Mouse (Mus musculus): ENCODE measurements around the gene Tmem8b. TPM values are rescaled to one million over a fixed set of nuclear protein-coding genes. Genes with fewer than 3 reads are reported as not detected.
A peak's percentile ranks its signal among the peaks of the same experiment; 100 is the strongest.

The Tmem8b gene
- polyA plus RNA-seq, 1 experiment from 2014 or later, result 13.7 TPM

DNA sequence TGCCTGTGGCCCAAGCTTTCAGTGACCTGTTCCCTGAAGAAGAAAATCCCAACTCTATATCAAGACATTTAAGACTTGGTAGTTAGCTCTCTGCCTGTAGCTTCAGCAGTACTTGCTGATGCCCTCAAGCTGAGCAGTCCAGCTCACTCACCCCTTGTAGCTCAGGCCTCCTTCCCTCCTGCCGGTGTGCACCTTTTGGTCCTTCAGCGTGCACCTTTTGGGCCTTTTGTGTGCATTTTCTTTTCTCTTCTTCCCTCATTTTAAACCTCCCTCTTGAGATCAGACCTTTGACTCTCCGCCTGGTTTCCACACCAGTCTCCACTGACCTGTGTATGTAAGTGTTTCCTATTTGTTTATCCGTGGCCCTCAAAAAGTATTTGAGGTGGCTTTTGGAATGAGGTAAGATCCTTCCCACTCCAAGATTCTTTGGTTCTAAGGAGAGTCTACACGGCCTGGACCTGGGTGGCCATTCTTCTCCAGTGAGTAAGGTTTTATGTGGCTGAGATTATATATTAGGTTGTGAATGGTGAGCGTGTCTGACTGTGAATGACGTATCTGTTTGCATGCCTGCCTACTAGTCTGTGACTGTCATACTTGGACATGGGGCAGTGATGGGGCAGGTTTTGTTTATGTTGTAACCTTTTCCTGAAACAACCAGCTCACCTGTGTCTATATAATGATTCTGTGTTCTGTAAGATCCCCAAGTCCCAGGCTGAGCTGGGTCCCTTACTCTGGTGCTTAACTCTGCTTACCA, 34.0 kb upstream of the Tmem8b start:
- Histone ChIP-seq H3K27me3 (peaks cover 5% of the 10 kb centered on the region; the same call in 1 of the 2 replicates), H3K9me3 (replicated peaks) (no peaks in the 10 kb centered on the region), H3K4me3 (no peak overlapping the region), H3K4me1 (peaks cover 43% of the 10 kb centered on the region), H3K4me2 (replicated peaks) (0 out of 2 replicates have a peak overlapping the region, but pooled peaks have one; percentile 8), H3K27ac (no peak overlapping the region), H3K9ac (no peak overlapping the region), H3K36me3 (no peaks in the 10 kb centered on the region)
- no peak for ATAC-seq (ENCODE audit: low FRiP score)
- WGBS, result 83% methylated on average over 7 of the region's 7 CpGs

GRCm38 (mm10) chr4:43636751-43637150, 32.0 kb upstream of the Tmem8b start:
- WGBS, result 79% methylated on average over 6 of the region's 6 CpGs
- H3K4me1 ChIP-seq, result peaks cover 28% of the 10 kb centered on the region
- no peak overlapping the region for H3K4me3 ChIP-seq
- H3K27ac ChIP-seq, result no peak overlapping the region
- ATAC-seq (ENCODE audit: low FRiP score), result no peak
- no peak overlapping the region for H3K9ac ChIP-seq
- H3K36me3 ChIP-seq, result no peaks in the 10 kb centered on the region
- H3K4me2 ChIP-seq (replicated peaks), result no peak overlapping the region
- H3K27me3 ChIP-seq, result peaks cover 5% of the 10 kb centered on the region; the same call in 1 of the 2 replicates
- no peaks in the 10 kb centered on the region for H3K9me3 ChIP-seq (replicated peaks)

- H3K9me3 ChIP-seq (replicated peaks), result no peaks in the 10 kb centered on the region
- H3K27ac ChIP-seq, result no peak overlapping the region
- H3K27me3 ChIP-seq, result no peaks in the 10 kb centered on the region
- H3K9ac ChIP-seq, result no peak overlapping the region
- no peak for ATAC-seq (ENCODE audit: low FRiP score)
- H3K36me3 ChIP-seq, result peaks cover 10% of the 10 kb centered on the region
- H3K4me2 ChIP-seq (replicated peaks), result no peak overlapping the region
- H3K4me3 ChIP-seq, result no peak overlapping the region
- H3K4me1 ChIP-seq, result peaks cover 6% of the 10 kb centered on the region; the same call in 1 of the 2 replicates
- 76% methylated on average over 9 of the region's 9 CpGs for WGBS
Observed at GRCm38 (mm10) chr4:43640076-43640475, 28.7 kb upstream of the Tmem8b start.

GRCm38 (mm10) chr4:43640491-43640890, 28.3 kb upstream of the Tmem8b start:
- Histone ChIP-seq H3K27ac (no peak overlapping the region), H3K4me3 (no peak overlapping the region), H3K9me3 (replicated peaks) (no peaks in the 10 kb centered on the region), H3K4me2 (replicated peaks) (no peak overlapping the region), H3K9ac (no peak overlapping the region), H3K4me1 (peaks cover 6% of the 10 kb centered on the region; the same call in 1 of the 2 replicates), H3K36me3 (peaks cover 15% of the 10 kb centered on the region), H3K27me3 (no peaks in the 10 kb centered on the region)
- no peak for ATAC-seq (ENCODE audit: low FRiP score)
- WGBS, result 77% methylated on average over 6 of the region's 6 CpGs

- no peak overlapping the region for H3K27ac ChIP-seq
- H3K27me3 ChIP-seq, result no peaks in the 10 kb centered on the region
- WGBS, result 94% methylated on average over 3 of the region's 3 CpGs
- H3K9me3 ChIP-seq (replicated peaks), result peaks cover 7% of the 10 kb centered on the region
- H3K36me3 ChIP-seq, result peaks cover 41% of the 10 kb centered on the region
- no peak overlapping the region for H3K4me2 ChIP-seq (replicated peaks)
- no peak overlapping the region for H3K9ac ChIP-seq
- peaks cover 10% of the 10 kb centered on the region; the same call in 1 of the 2 replicates for H3K4me1 ChIP-seq
- no peak for ATAC-seq (ENCODE audit: low FRiP score)
- no peak overlapping the region for H3K4me3 ChIP-seq
Observed at GRCm38 (mm10) chr4:43649783-43650182, 19.0 kb upstream of the Tmem8b start.

GRCm38 (mm10) chr4:43652726-43653125, 16.0 kb upstream of the Tmem8b start:
- no peaks in the 10 kb centered on the region for H3K27me3 ChIP-seq
- no peak for ATAC-seq (ENCODE audit: low FRiP score)
- peak overlapping the region; percentile 35 for H3K9ac ChIP-seq
- H3K9me3 ChIP-seq (replicated peaks), result peaks cover 7% of the 10 kb centered on the region
- 91% methylated on average over 4 of the region's 4 CpGs for WGBS
- peak overlapping the region; percentile 49 for H3K4me2 ChIP-seq (replicated peaks)
- H3K27ac ChIP-seq, result no peak overlapping the region
- peaks cover 22% of the 10 kb centered on the region for H3K4me1 ChIP-seq
- peaks cover 28% of the 10 kb centered on the region for H3K36me3 ChIP-seq
- H3K4me3 ChIP-seq, result peak overlapping the region; percentile 27

GRCm38 (mm10) chr4:43653161-43654015, 15.4 kb upstream of the Tmem8b start, which contains the start of gene Spag8:
Gene Spag8 (minus strand): TSS chr4:43653594.
- H3K4me1 ChIP-seq, result peaks cover 22% of the 10 kb centered on the region
- no peaks in the 10 kb centered on the region for H3K27me3 ChIP-seq
- H3K9me3 ChIP-seq (replicated peaks), result peaks cover 7% of the 10 kb centered on the region
- peak within 1 kb of the TSS; percentile 49 for H3K4me2 ChIP-seq (replicated peaks)
- ATAC-seq (ENCODE audit: low FRiP score), result no peak
- H3K9ac ChIP-seq, result peak within 1 kb of the TSS; percentile 35
- H3K27ac ChIP-seq, result no peak within 1 kb of the TSS
- H3K36me3 ChIP-seq, result peaks cover 26% of the 10 kb centered on the region
- WGBS, result 13% methylated on average over 24 of the region's 24 CpGs
- H3K4me3 ChIP-seq, result peak within 1 kb of the TSS; percentile 27

DNA sequence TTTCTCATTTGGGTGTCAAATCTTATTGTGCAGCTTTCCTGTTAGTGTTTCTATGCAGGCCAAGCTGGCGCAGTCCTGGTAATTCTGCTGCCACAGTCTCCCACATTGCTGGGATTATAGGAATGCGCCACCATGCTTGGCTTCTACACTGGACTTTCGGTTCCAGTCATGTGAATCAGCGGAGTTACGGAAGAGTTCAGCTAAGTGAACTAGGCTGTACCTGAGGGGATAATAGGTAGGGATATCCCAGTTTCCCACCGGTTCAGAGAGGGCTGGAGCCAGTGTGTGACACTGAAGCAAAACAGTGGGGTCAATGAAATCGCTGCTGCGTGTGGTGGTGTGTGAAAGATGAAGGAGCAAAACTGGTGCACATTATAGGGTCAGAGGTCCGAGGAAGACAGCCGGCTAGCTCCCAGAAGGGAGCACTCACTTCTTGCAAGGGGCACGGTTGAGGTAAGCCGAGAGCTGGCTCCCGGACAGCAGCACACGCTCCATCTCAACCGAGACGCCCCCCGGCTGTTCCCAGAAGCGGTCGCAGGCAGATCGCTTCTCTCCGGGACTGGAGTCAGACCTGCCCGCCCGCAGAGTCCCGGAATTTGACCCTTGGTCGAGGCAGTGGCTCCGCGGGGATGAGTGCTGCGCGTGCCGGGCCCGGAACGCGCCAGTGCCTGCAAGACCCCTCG, 13.0 kb upstream of the Tmem8b start:
- Histone ChIP-seq H3K36me3 (peaks cover 11% of the 10 kb centered on the region), H3K9me3 (replicated peaks) (no peaks in the 10 kb centered on the region), H3K4me3 (peak overlapping the region; percentile 77), H3K4me1 (peaks cover 22% of the 10 kb centered on the region), H3K27ac (peak overlapping the region; percentile 94), H3K9ac (peak overlapping the region; percentile 89), H3K4me2 (replicated peaks) (peak overlapping the region; percentile 62), H3K27me3 (no peaks in the 10 kb centered on the region)
- 7% methylated on average over 34 of the region's 34 CpGs for WGBS
- peak; percentile 66 for ATAC-seq (ENCODE audit: low FRiP score)

- WGBS, result 1% methylated on average over 34 of the region's 34 CpGs
- peaks cover 5% of the 10 kb centered on the region; the same call in 1 of the 2 replicates for H3K36me3 ChIP-seq
- H3K4me3 ChIP-seq, result peak within 1 kb of the TSS; percentile 77
- ATAC-seq (ENCODE audit: low FRiP score), result peak; percentile 97
- H3K4me2 ChIP-seq (replicated peaks), result peak within 1 kb of the TSS; percentile 62
- peaks cover 7% of the 10 kb centered on the region; the same call in 1 of the 2 replicates for H3K27me3 ChIP-seq
- peaks cover 22% of the 10 kb centered on the region for H3K4me1 ChIP-seq
- H3K27ac ChIP-seq, result peak within 1 kb of the TSS; percentile 94
- H3K9me3 ChIP-seq (replicated peaks), result no peaks in the 10 kb centered on the region
- H3K9ac ChIP-seq, result peak within 1 kb of the TSS; percentile 89
Observed at GRCm38 (mm10) chr4:43656339-43657109, 12.2 kb upstream of the Tmem8b start, which contains the start of gene Hint2. Gene Hint2 (minus strand): TSS chr4:43656466.

DNA sequence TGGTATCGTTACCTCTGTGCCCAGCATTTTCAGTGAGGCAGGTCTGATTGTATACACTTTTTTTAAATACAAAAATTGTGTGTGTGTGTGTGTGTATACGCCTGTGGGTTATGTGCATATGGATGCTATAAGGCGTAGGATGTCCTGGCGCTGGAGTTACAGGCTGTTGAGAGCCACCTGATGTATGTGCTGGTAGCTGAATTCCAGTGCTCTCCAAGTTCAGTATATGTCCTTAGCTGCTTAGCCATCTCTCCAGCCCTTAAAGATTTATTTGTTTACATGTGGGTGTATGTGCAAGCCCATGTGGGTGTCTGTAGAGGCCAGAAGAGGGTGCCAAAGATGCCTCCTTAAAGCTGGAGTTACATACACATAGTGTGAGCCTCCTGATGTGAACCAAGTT, 11.6 kb upstream of the Tmem8b start:
- Histone ChIP-seq H3K27me3 (peaks cover 13% of the 10 kb centered on the region), H3K9me3 (replicated peaks) (no peaks in the 10 kb centered on the region), H3K9ac (no peak overlapping the region), H3K36me3 (no peaks in the 10 kb centered on the region; the same call in 1 of the 2 replicates), H3K4me3 (peak overlapping the region; percentile 77; the same call in 1 of the 2 replicates), H3K4me1 (peaks cover 22% of the 10 kb centered on the region), H3K4me2 (replicated peaks) (peak overlapping the region; percentile 62), H3K27ac (peak overlapping the region; percentile 36; the same call in 1 of the 2 replicates)
- ATAC-seq (ENCODE audit: low FRiP score), result no peak
- WGBS, result 66% methylated on average over 4 of the region's 4 CpGs

DNA sequence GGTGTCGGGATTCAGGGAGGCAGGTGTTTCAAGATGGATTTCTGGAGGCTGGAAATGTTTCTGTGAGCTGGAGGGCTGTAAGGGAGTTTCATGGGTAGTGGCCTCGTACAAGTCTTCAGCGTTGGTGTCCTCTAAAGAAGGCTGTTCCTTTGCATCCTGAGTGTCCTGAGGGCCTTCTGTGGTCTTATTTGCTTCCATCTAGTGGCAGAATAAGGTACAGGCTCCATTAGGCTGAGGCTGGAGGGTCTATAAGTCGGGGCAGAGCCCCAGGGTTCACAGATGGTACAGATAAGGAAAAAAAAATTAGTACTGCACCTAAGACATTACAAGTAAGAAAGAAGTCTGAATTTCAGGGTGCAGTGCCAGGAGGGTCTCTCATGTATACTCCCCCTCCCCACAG, 2.4 kb upstream of the Tmem8b start:
- H3K4me3 ChIP-seq, result no peak overlapping the region
- H3K27me3 ChIP-seq, result peaks cover 36% of the 10 kb centered on the region
- no peaks in the 10 kb centered on the region for H3K36me3 ChIP-seq
- H3K4me1 ChIP-seq, result peaks cover 24% of the 10 kb centered on the region
- 31% methylated on average over 4 of the region's 4 CpGs for WGBS
- H3K9me3 ChIP-seq (replicated peaks), result no peaks in the 10 kb centered on the region
- no peak for ATAC-seq (ENCODE audit: low FRiP score)
- H3K9ac ChIP-seq, result no peak overlapping the region
- H3K4me2 ChIP-seq (replicated peaks), result no peak overlapping the region
- H3K27ac ChIP-seq, result no peak overlapping the region
